Mouse (Mus musculus) kidney, embryonic 14.5 days (tissue): ENCODE results near the gene G6pc. TPM values are rescaled to one million over a fixed set of nuclear protein-coding genes. Genes with fewer than 3 reads are reported as not detected.

Source experiments
- ATAC-seq: fragments of 200-750 bp; cut with Nextera tagmentation; 2 replicates; pipeline ENCODE4 v1.8.0; 2017; ENCODE audit warnings: moderate number of reproducible peaks, mild to moderate bottlenecking, moderate TSS enrichment, moderate library complexity; ENCODE audit not compliant: low FRiP score, low TSS enrichment
- H3K27ac ChIP-seq: fragments of 300-500 bp; sonication (generic); 2 replicates; pipeline ENCODE4 v1.5.1; 2014; ENCODE audit warnings: low read depth, mild to moderate bottlenecking, low read length, moderate library complexity, mixed read lengths
- H3K27me3 ChIP-seq: fragments of 300-500 bp; sonication (generic); 2 replicates; pipeline ENCODE4 v1.6.1; 2014; ENCODE audit warnings: mild to moderate bottlenecking, low read length; ENCODE audit not compliant: control insufficient read depth, insufficient read depth
- H3K36me3 ChIP-seq: fragments of 300-500 bp; sonication (generic); 2 replicates; pipeline ENCODE4 v1.6.1; 2014; ENCODE audit warnings: low read length, mixed read lengths; ENCODE audit not compliant: control insufficient read depth, insufficient read depth
- H3K4me1 ChIP-seq: fragments of 300-500 bp; sonication (generic); 2 replicates; pipeline ENCODE4 v1.6.1; 2014; ENCODE audit warnings: low read length, mixed read lengths; ENCODE audit not compliant: control insufficient read depth, insufficient read depth
- H3K4me2 ChIP-seq: fragments of 300-500 bp; sonication (generic); replicated peaks from 2 replicates; pipeline ENCODE4 v1.6.1; 2014; ENCODE audit warnings: low read depth, mild to moderate bottlenecking, low read length
- H3K4me3 ChIP-seq: fragments of 300-500 bp; sonication (generic); 2 replicates; pipeline ENCODE4 v1.5.1; 2014; ENCODE audit warnings: mild to moderate bottlenecking, low read length
- H3K9ac ChIP-seq: fragments of 300-500 bp; sonication (generic); 2 replicates; pipeline ENCODE4 v1.6.1; 2014; ENCODE audit warnings: low read depth, mild to moderate bottlenecking, low read length, moderate library complexity
- H3K9me3 ChIP-seq: fragments of 300-500 bp; sonication (generic); 2 replicates; pipeline ENCODE4 v1.6.1; 2016; ENCODE audit warnings: low read length; ENCODE audit not compliant: control insufficient read depth
- WGBS: fragments of 180-500 bp; shearing (Covaris S2); extraction: QIAGEN DNeasy Blood & Tissue Kit; methylation state at CpG from one replicate; pipeline ENCODE4 v1.1.7; 2014; 5-methylcytosine and 5-hydroxymethylcytosine counted together
- microRNA-seq: library from miRNA; unstranded; fragments of <30 nt; microRNA quantifications from one replicate; pipeline ENCODE4, GENCODE M21; 2016
- polyA plus RNA-seq: library from polyadenylated mRNA; unstranded; fragments of >200 nt; fragmentation: Nextera tagmentation; extraction: Ambion mirVana; gene quantifications from 2 replicates; pipeline ENCODE4 v1.2.1, GENCODE M21; 2014

Gene G6pc
- polyA plus RNA-seq, 1 experiment from 2014 or later = 0.08 TPM

- 34% methylated on average over 3 of the region's 3 CpGs for WGBS
- no peak overlapping the region for H3K9ac ChIP-seq
- no peak overlapping the region for H3K27ac ChIP-seq
- no peak for ATAC-seq
- no peak overlapping the region for H3K4me2 ChIP-seq
- peaks cover 12% of the 10 kb centered on the region for H3K4me1 ChIP-seq
- H3K4me3 ChIP-seq = no peak overlapping the region
- no peaks in the 10 kb centered on the region for H3K27me3 ChIP-seq
- no peaks in the 10 kb centered on the region for H3K36me3 ChIP-seq
- no peaks in the 10 kb centered on the region for H3K9me3 ChIP-seq
Observed at GRCm38 (mm10) chr11:101419610-101420009, 52.2 kb downstream of the G6pc start.

GRCm38 (mm10) chr11:101420148-101420547, 52.8 kb downstream of the G6pc start:
- ATAC-seq = no peak
- WGBS = 91% methylated on average over 5 of the region's 5 CpGs

GRCm38 (mm10) chr11:101424105-101424851, 56.9 kb downstream of the G6pc start, which contains the start of gene Gm27029:
Gm27029 (minus strand) TSS chr11:101424796.
- WGBS = 3% methylated on average over 23 of the region's 23 CpGs
- H3K27me3 ChIP-seq = no peaks in the 10 kb centered on the region
- peak within 1 kb of the TSS; percentile 95 for H3K4me3 ChIP-seq
- ATAC-seq = peak; percentile 68
- no peaks in the 10 kb centered on the region; the same call in 1 of the 2 replicates for H3K36me3 ChIP-seq
- H3K4me1 ChIP-seq = peaks cover 19% of the 10 kb centered on the region
- H3K4me2 ChIP-seq = peak within 1 kb of the TSS; percentile 78
- H3K9me3 ChIP-seq = no peaks in the 10 kb centered on the region
- peak within 1 kb of the TSS; percentile 82 for H3K9ac ChIP-seq
- H3K27ac ChIP-seq = peak within 1 kb of the TSS; percentile 80

More at GRCm38 (mm10) chr11:101420148-101420547, 52.8 kb downstream of the G6pc start:
- Histone ChIP-seq H3K27ac (no peak overlapping the region), H3K4me3 (no peak overlapping the region), H3K9me3 (no peaks in the 10 kb centered on the region), H3K9ac (no peak overlapping the region), H3K4me1 (peaks cover 12% of the 10 kb centered on the region), H3K27me3 (no peaks in the 10 kb centered on the region), H3K36me3 (no peaks in the 10 kb centered on the region), H3K4me2 (no peak overlapping the region)

- H3K9ac ChIP-seq = peak within 1 kb of the TSS; percentile 82
- peak within 1 kb of the TSS; percentile 95 for H3K4me3 ChIP-seq
- peaks cover 8% of the 10 kb centered on the region for H3K36me3 ChIP-seq
- H3K27me3 ChIP-seq = no peaks in the 10 kb centered on the region
- peak within 1 kb of the TSS; percentile 78 for H3K4me2 ChIP-seq
- H3K9me3 ChIP-seq = no peaks in the 10 kb centered on the region
- H3K4me1 ChIP-seq = peaks cover 19% of the 10 kb centered on the region
- peak within 1 kb of the TSS; percentile 80 for H3K27ac ChIP-seq
- peak; percentile 93 for ATAC-seq
- under 1% methylated on average over 69 of the region's 81 CpGs for WGBS
Observed at GRCm38 (mm10) chr11:101424925-101425813, 57.8 kb downstream of the G6pc start, which contains the start of the genes Rundc1 and Ptges3l. Rundc1 (plus strand) TSS chr11:101425085. Ptges3l (minus strand) TSS chr11:101425333.

GRCm38 (mm10) chr11:101426165-101426564, 58.8 kb downstream of the G6pc start:
- ATAC-seq = no peak
- WGBS = 63% methylated on average over 8 of the region's 8 CpGs
- H3K4me1 ChIP-seq = peaks cover 19% of the 10 kb centered on the region
- no peak overlapping the region for H3K27ac ChIP-seq
- H3K4me3 ChIP-seq = peak overlapping the region; percentile 95
- H3K9ac ChIP-seq = peak overlapping the region; percentile 82
- peaks cover 18% of the 10 kb centered on the region for H3K36me3 ChIP-seq
- H3K4me2 ChIP-seq = peak overlapping the region; percentile 78
- no peaks in the 10 kb centered on the region for H3K9me3 ChIP-seq
- H3K27me3 ChIP-seq = no peaks in the 10 kb centered on the region

Small RNAs within 50 kb of the gene (microRNA-seq; reads per million reads assigned to microRNA genes)
- gene Gm25593 (not detected), gene Mir6929 (0.63 reads per million)

Other genes starting within 250 kb of the G6pc start
- 10.5 and 14.0 TPM in 2 replicates for gene Retreg3, start 247.7 kb upstream of the G6pc start, polyA plus RNA-seq
- 81.9 and 95.4 TPM in 2 replicates for gene Tubg1, start 247.6 kb upstream of the G6pc start, polyA plus RNA-seq
- 3.7 and 4.5 TPM in 2 replicates for gene Tubg2, start 211.7 kb upstream of the G6pc start, polyA plus RNA-seq
- 1.7 and 2.1 TPM in 2 replicates for gene Cntnap1, start 197.0 kb upstream of the G6pc start, polyA plus RNA-seq
- gene Plekhh3, start 196.2 kb upstream of the G6pc start, polyA plus RNA-seq = 17.0 and 17.9 TPM in 2 replicates
- gene Ccr10, start 192.1 kb upstream of the G6pc start, polyA plus RNA-seq = 0.24 and 0.51 TPM in 2 replicates
- gene Ezh1, start 141.1 kb upstream of the G6pc start, polyA plus RNA-seq = 18.2 and 27.4 TPM in 2 replicates
- gene Ramp2, start 121.5 kb upstream of the G6pc start, polyA plus RNA-seq = 248 and 275 TPM in 2 replicates
- gene Vps25, start 113.9 kb upstream of the G6pc start, polyA plus RNA-seq = 154 and 160 TPM in 2 replicates
- 18.9 and 28.1 TPM in 2 replicates for gene Wnk4, start 107.0 kb upstream of the G6pc start, polyA plus RNA-seq
- gene Cntd1, start 88.5 kb upstream of the G6pc start, polyA plus RNA-seq = 1.2 and 1.7 TPM in 2 replicates
- gene Coa3, start 88.4 kb upstream of the G6pc start, polyA plus RNA-seq = 204 and 207 TPM in 2 replicates
- gene Becn1, start 65.3 kb upstream of the G6pc start, polyA plus RNA-seq = 112 and 164 TPM in 2 replicates
- gene Psme3, start 51.3 kb upstream of the G6pc start, polyA plus RNA-seq = 113 and 130 TPM in 2 replicates
- 1.9 TPM in 2 replicates for gene Aoc2, start 42.5 kb upstream of the G6pc start, polyA plus RNA-seq
- gene Aoc3, start 37.0 kb upstream of the G6pc start, polyA plus RNA-seq = 0.23 and 0.37 TPM in 2 replicates
- gene Aarsd1, start 50.1 kb downstream of the G6pc start, polyA plus RNA-seq = 85.2 and 99.0 TPM in 2 replicates
- 10.4 and 11.5 TPM in 2 replicates for gene Gm27029, start 57.2 kb downstream of the G6pc start, polyA plus RNA-seq
- gene Rundc1, start 57.5 kb downstream of the G6pc start, polyA plus RNA-seq = 8.2 and 16.1 TPM in 2 replicates
- gene Ptges3l, start 57.8 kb downstream of the G6pc start, polyA plus RNA-seq = 8.9 and 10.3 TPM in 2 replicates
- 430 and 578 TPM in 2 replicates for gene Rpl27, start 74.7 kb downstream of the G6pc start, polyA plus RNA-seq
- 9.6 and 10.4 TPM in 2 replicates for gene Ifi35, start 80.8 kb downstream of the G6pc start, polyA plus RNA-seq
- gene Rnd2, start 97.4 kb downstream of the G6pc start, polyA plus RNA-seq = 7.0 and 10.8 TPM in 2 replicates
- gene Vat1, start 98.7 kb downstream of the G6pc start, polyA plus RNA-seq = 25.0 and 28.4 TPM in 2 replicates
- gene Brca1, start 184.4 kb downstream of the G6pc start, polyA plus RNA-seq = 8.7 and 22.0 TPM in 2 replicates
- gene Nbr1, start 184.6 kb downstream of the G6pc start, polyA plus RNA-seq = 30.8 and 63.9 TPM in 2 replicates
- gene Tmem106a, start 214.7 kb downstream of the G6pc start, polyA plus RNA-seq = 3.8 and 4.8 TPM in 2 replicates
- gene Gm11634, start 231.7 kb downstream of the G6pc start, polyA plus RNA-seq = not detected in 2 replicates